Mouse (Mus musculus): ENCODE data around the gene Stambpl1.

Stambpl1 gene

GRCm38 (mm10) chr19:34192008-34192963 lies at the start of gene Stambpl1:
Gene Stambpl1 (plus strand): TSS chr19:34192229.
- peak; percentile 40 for DNase-seq (ENCODE audit: low spot score)

- DNase-seq (ENCODE audit: low spot score): no peak
These were observed 43.6 kb upstream of the Stambpl1 start for GRCm38 (mm10) chr19:34148421-34148820.

GRCm38 (mm10) chr19:34151909-34152308 lies 40.1 kb upstream of the Stambpl1 start:
- peak; percentile 24 for DNase-seq (ENCODE audit: low spot score)

- no peak for DNase-seq (ENCODE audit: low spot score)
These were observed 38.5 kb upstream of the Stambpl1 start for GRCm38 (mm10) chr19:34153263-34154144.

- DNase-seq (ENCODE audit: low spot score): no peak
These were observed 29.3 kb upstream of the Stambpl1 start for GRCm38 (mm10) chr19:34162693-34163092.

- no peak for DNase-seq (ENCODE audit: low spot score)
These were observed 26.1 kb upstream of the Stambpl1 start, which contains the start of gene Ankrd22 for GRCm38 (mm10) chr19:34165891-34166290. Gene Ankrd22 (minus strand): TSS chr19:34166053.

GRCm38 (mm10) chr19:34166386-34166785 lies 25.6 kb upstream of the Stambpl1 start:
- no peak for DNase-seq (ENCODE audit: low spot score)

- DNase-seq (ENCODE audit: low spot score): no peak
These were observed 23.9 kb upstream of the Stambpl1 start for GRCm38 (mm10) chr19:34167896-34168661.

GRCm38 (mm10) chr19:34169121-34169520 lies 22.9 kb upstream of the Stambpl1 start:
- DNase-seq (ENCODE audit: low spot score): no peak

GRCm38 (mm10) chr19:34171167-34171566 lies 20.9 kb upstream of the Stambpl1 start:
- DNase-seq (ENCODE audit: low spot score): no peak

GRCm38 (mm10) chr19:34174004-34174403 lies 18.0 kb upstream of the Stambpl1 start:
- DNase-seq (ENCODE audit: low spot score): no peak

GRCm38 (mm10) chr19:34179136-34179535 lies 12.9 kb upstream of the Stambpl1 start:
- DNase-seq (ENCODE audit: low spot score): no peak

GRCm38 (mm10) chr19:34180316-34180715 lies 11.7 kb upstream of the Stambpl1 start:
- no peak for DNase-seq (ENCODE audit: low spot score)

GRCm38 (mm10) chr19:34181234-34181633 lies 10.8 kb upstream of the Stambpl1 start:
- DNase-seq (ENCODE audit: low spot score): no peak

GRCm38 (mm10) chr19:34182490-34182889 lies 9.5 kb upstream of the Stambpl1 start:
- DNase-seq (ENCODE audit: low spot score): no peak

- no peak for DNase-seq (ENCODE audit: low spot score)
These were observed 5.2 kb upstream of the Stambpl1 start for GRCm38 (mm10) chr19:34186845-34187244.

GRCm38 (mm10) chr19:34191645-34192007 lies 403 bp upstream of the Stambpl1 start:
- no peak for DNase-seq (ENCODE audit: low spot score)

- no peak for DNase-seq (ENCODE audit: low spot score)
These were observed 1.1 kb downstream of the Stambpl1 start for GRCm38 (mm10) chr19:34193149-34193548.

- DNase-seq (ENCODE audit: low spot score): no peak
These were observed 1.7 kb downstream of the Stambpl1 start for GRCm38 (mm10) chr19:34193683-34194082.

GRCm38 (mm10) chr19:34194132-34194745 lies 2.2 kb downstream of the Stambpl1 start:
- no peak for DNase-seq (ENCODE audit: low spot score)

GRCm38 (mm10) chr19:34195031-34195430 lies 3.0 kb downstream of the Stambpl1 start:
- DNase-seq (ENCODE audit: low spot score): no peak

All from layer of hippocampus, adult 9-10 months (tissue).